Mouse (Mus musculus) embryonic facial prominence, embryonic 12.5 days (tissue): ENCODE measurements at regions not wholly inside any gene's neighbourhood (a gene's known extent, or its start where the extent isn't known, plus 50 kb on each side); places are given as distances from the start of the nearest gene placed in this dataset.

Experiments used
- ATAC-seq: fragments of 200-750 bp; cut with Nextera tagmentation; 2 replicates; pipeline ENCODE4 v1.8.0; 2017; ENCODE audit not compliant: insufficient number of reproducible peaks, insufficient read depth, low FRiP score, low TSS enrichment
- H3K27ac ChIP-seq: fragments of 300-500 bp; sonication (generic); 2 replicates; pipeline ENCODE4 v1.5.1; 2016; ENCODE audit warnings: mild to moderate bottlenecking
- H3K27me3 ChIP-seq: fragments of 300-500 bp; sonication (generic); 2 replicates; pipeline ENCODE4 v1.6.1; 2016; ENCODE audit warnings: mild to moderate bottlenecking, moderate library complexity
- H3K36me3 ChIP-seq: fragments of 300-500 bp; sonication (generic); 2 replicates; pipeline ENCODE4 v1.6.1; 2016; ENCODE audit warnings: mild to moderate bottlenecking
- H3K4me1 ChIP-seq: fragments of 300-500 bp; sonication (generic); 2 replicates; pipeline ENCODE4 v1.6.1; 2016
- H3K4me2 ChIP-seq: fragments of 300-500 bp; sonication (generic); replicated peaks from 2 replicates; pipeline ENCODE4 v1.6.1; 2016; ENCODE audit warnings: mild to moderate bottlenecking, moderate library complexity
- H3K4me3 ChIP-seq: fragments of 300-500 bp; sonication (generic); 2 replicates; pipeline ENCODE4 v1.5.1; 2016; ENCODE audit warnings: mild to moderate bottlenecking
- H3K9ac ChIP-seq: fragments of 300-500 bp; sonication (generic); 2 replicates; pipeline ENCODE4 v1.6.1; 2016; ENCODE audit warnings: mild to moderate bottlenecking, moderate library complexity
- H3K9me3 ChIP-seq: fragments of 300-500 bp; sonication (generic); 2 replicates; pipeline ENCODE4 v1.6.1; 2016; ENCODE audit warnings: mild to moderate bottlenecking, moderate library complexity
- WGBS: fragments of 180-500 bp; shearing (Covaris S2); methylation state at CpG from one replicate; pipeline ENCODE4 v1.1.7; 2016; 5-methylcytosine and 5-hydroxymethylcytosine counted together

DNA sequence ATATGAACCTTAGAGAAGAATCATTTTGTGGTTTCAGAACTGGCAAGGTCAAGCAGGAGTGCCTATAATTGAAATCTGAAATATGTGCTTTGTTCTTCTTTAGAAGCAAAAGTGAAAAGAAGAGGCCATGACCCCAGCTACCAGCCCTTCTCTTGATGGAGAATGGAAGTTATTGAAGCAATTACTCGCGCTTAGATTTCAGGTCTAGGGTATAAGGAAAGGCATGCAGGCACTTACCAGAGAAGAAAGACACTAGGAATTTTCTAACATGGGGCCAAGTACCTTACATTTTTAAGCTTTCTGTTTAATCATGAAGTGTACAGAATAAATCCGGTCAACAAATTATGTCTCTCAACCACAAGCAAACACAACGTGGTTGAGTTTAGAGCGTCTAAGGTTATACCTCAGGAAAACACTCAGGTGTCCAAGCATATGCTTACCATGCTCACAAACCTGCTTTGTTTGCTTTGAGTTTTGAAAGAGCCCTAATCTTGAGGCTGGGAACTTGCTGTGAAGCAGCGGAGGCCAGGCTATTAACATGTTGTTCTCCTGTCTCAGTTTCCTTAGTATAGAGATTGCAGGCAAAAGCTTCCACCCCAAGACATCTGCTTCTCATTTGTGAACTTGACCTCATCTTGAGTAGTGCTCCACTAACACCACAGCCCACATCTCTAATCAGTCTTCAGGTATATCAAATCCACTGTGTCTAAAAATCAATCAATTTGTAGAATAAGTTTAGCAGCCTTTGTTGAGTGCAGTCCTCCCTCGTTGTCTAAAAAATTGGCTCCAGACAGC is 251.4 kb upstream of the C9orf72 start:
- 0 out of 2 replicates have a peak overlapping the region, but pooled peaks have one; percentile 17 for H3K27ac ChIP-seq
- no peaks in the 10 kb centered on the region for H3K9me3 ChIP-seq
- peaks cover 5% of the 10 kb centered on the region; the same call in 1 of the 2 replicates for H3K4me1 ChIP-seq
- WGBS: 29% methylated on average over 7 of the region's 7 CpGs
- H3K4me2 ChIP-seq: no peak overlapping the region
- no peak for ATAC-seq
- no peak overlapping the region for H3K4me3 ChIP-seq
- no peaks in the 10 kb centered on the region for H3K36me3 ChIP-seq
- H3K27me3 ChIP-seq: no peaks in the 10 kb centered on the region
- no peak overlapping the region for H3K9ac ChIP-seq

DNA sequence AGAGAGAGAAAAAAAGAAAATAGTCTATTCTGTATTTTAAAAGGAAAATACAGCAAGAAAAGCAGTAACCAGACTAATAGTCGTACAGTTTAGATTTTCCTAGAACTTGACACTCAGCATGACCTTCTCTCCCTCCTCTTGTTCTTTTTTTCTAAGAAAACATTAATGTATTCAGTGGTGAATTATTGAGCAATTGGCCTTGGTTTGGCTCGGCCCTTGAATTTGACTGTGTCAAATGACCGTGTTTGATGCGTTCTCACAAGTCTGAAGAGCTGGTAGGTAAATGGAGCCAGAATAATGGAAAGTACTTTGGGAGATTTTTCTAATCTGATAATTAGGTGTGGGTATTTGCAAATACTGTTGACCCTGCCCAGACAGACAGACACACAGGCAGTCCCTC is 248.0 kb upstream of the C9orf72 start:
- H3K27me3 ChIP-seq: no peaks in the 10 kb centered on the region
- H3K4me1 ChIP-seq: peaks cover 5% of the 10 kb centered on the region; the same call in 1 of the 2 replicates
- H3K9ac ChIP-seq: no peak overlapping the region
- H3K4me2 ChIP-seq: no peak overlapping the region
- ATAC-seq: no peak
- H3K27ac ChIP-seq: no peak overlapping the region
- no peaks in the 10 kb centered on the region for H3K36me3 ChIP-seq
- 71% methylated on average over 4 of the region's 4 CpGs for WGBS
- no peak overlapping the region for H3K4me3 ChIP-seq
- H3K9me3 ChIP-seq: no peaks in the 10 kb centered on the region
